Mouse (Mus musculus) left cerebral cortex, postnatal 25 days (tissue): ENCODE measurements around the gene Dip2b. TPM values are rescaled to one million over a fixed set of nuclear protein-coding genes. Genes with fewer than 3 reads are reported as not detected.
"Not testable (repeated sequence)": the region's sequence is repeated elsewhere in the genome, so short reads cannot be mapped to it uniquely, and the experiment has no call there.

ENCODE experiments used
- DNase-seq, 2 experiments: peaks; one replicate each; pipeline ENCODE4 v3.0.0; 2022; ENCODE audit warnings: low spot score in 2 of 2, mixed read lengths in 1 of 2
- intact Hi-C: fragments of 180-260 bp; cut with DNase I; formaldehyde crosslinking; loops from one replicate; pipeline ENCODE4 v1.15.1; 2025
- total RNA-seq, 2 experiments: library from RNA; stranded (reverse); gene quantifications; 2 replicates each; pipeline ENCODE4 v1.2.3; 2021

The Dip2b gene
- total RNA-seq, 2 experiments from 2014 or later: 64.0 to 67.9 TPM

DNA sequence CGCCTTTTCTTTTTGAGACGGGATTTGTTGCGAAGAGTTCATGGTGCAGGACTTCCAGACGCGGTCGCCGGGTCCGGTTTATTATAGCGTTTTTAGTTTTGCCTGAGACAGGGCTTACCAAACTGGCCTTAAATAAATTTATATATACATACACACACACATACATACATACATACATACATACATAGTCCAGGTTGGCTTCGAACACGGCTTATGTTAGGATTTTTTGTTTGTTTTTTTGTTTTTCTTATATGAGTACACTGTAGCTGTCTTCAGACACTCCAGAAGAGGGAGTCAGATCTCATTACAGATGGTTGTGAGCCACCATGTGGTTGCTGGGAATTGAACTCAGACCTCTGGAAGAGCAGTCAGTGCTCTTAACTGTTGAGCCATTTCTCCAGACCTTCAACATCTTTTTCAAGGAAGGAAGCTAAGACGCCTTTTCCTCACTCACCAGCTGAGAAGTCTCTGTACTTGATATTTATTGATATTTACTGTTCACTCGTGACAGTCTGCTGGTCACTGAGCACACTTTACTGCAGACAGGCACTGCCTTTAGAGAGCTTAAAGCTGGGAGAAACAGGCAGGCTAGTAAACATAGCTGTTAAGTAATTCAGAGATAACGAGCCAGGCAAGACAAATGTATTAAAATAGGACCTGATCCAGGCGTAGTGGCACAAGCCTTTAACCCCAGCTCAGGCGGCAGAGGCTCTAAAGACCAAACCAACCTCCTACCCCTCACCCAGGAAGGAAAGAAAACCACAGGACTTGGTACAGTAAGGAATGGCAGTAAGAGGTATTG, 190.3 kb downstream of the Dip2b start:
- DNase-seq: no peak
- intact Hi-C loops: loop anchor here (5.0 kb wide), 1 partner anchor 191 kb away; the partner anchor contains the start of gene Dip2b

GRCm38 (mm10) chr15:100230655-100231054, 192.2 kb downstream of the Dip2b start:
- intact Hi-C loops: no loop called here
- DNase-seq: no peak

DNA sequence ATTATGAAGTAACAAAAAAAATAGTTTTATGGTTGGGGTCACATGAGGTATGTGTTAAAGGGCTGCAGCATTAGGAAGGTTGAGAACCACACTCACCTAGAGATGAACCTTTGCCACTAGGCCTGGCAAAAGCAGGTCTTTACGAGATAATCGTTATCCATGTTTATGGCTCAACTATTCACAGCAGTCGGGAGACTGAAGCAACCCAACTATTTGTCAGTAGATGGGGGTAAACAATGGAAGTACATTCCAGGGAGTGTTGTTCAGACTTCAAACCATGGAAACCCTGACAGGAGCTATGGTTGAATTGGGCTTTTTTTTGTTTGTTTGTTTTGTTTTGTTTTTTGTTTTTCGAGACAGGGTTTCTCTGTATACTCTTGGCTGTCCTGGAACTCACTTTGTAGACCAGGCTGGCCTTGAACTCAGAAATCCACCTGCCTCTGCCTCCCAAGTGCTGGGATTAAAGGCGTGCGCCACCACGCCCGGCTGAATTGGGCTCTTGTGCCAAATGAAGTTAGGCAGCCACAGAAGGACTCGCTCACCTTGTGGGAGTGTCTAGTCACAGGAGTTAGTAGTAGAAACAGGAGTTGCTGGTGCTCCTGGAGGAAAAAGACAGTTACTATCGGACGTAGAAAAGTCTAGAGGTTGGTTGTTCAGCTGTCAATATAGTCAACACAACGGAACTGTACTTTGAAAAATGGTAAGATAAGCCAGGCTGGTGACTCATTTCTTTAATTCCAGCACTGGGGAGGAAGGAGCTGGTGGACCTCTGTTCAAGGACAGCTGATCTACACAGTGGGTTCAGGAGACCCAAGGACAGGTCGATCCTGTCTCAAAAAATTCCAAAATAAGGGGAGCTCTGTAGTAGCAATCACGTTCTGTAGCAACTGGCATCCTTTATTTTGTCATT, 193.4 kb downstream of the Dip2b start:
- intact Hi-C loops: no loop called here
- no peak for DNase-seq

DNA sequence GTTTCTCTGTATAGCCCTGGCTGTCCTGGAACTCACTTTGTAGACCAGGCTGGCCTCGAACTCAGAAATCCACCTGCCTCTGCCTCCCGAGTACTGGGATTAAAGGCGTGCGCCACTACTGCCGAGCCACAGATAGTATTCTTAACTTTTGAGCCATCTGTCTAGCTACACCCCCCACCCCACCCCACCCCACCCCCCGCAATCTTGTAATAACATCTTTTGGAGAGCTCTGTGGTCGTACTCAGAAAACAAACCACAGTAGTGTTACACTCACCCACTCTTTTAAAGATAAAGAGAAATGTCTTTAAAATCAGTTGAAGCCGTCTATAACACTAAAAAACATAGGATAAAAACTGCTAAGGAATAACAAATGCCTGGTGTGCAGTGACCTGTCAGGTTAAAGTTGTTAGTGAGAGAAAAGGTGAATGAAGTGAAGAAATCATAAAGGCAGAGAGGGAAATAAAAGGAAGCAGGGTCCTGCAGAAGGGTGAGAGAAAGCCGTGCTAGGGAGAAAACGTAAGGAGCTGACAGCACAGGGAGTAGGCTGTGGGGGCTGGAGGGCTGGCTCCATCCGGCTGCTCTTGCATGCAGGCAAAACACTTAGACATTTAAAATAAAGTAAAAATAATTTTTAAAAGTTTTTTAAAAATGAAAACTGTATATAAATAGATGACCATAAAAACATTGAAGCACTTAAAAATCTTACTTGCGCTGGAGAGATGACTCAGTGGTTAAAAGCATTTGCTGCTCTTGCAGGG, 196.9 kb downstream of the Dip2b start:
- intact Hi-C loops: loop anchor here (5.0 kb wide), 1 partner anchor 67 kb away; the partner anchor contains the start of gene Mettl7a1
- DNase-seq: peak; percentile 42 to 85

GRCm38 (mm10) chr15:100236952-100237351, 198.5 kb downstream of the Dip2b start:
- no peak for DNase-seq
- intact Hi-C loops: loop anchor here (5.0 kb wide), 1 partner anchor 65 kb away; the partner anchor contains the start of gene Mettl7a1

DNA sequence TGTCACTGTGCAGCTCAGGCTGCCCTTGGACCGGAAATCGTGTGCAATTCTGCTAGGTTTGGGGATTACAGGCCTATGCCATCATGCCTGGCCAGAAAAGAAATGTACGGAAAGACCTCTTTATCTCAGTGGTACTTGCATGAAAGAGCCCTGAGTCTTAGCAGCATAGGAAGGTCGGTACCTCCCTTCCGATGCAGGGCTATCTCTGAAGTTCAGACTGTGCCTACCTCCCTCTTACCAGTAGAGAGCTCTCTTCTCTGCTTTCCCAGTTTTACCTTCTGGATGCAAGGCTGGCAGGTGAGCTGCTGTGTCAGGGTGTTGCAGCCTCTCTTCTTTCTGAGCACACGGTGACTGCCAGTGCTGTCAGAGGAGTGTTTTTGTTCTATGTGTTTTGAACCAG, 203.3 kb downstream of the Dip2b start:
- DNase-seq: no peak
- intact Hi-C loops: no loop called here

DNA sequence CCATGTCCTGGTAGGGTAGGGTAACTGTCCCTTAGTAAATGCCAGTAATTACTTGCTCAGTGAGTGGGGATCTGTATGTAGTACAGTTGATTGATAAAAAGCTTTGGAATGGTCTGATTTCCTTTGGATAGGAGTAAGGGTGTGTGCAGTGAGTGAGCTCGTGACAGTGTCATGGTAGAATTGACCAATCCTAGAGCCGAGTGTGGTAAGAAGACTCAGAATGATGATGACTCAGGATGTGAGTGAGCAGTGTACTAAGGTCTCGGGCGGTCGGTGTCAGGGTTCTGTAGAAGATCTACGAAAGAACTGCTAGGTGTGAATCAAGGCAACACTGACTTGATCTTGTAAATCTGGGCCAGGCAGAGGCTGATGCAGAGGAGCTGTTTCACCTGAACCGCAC, 207.5 kb downstream of the Dip2b start:
- intact Hi-C loops: no loop called here
- no peak for DNase-seq

DNA sequence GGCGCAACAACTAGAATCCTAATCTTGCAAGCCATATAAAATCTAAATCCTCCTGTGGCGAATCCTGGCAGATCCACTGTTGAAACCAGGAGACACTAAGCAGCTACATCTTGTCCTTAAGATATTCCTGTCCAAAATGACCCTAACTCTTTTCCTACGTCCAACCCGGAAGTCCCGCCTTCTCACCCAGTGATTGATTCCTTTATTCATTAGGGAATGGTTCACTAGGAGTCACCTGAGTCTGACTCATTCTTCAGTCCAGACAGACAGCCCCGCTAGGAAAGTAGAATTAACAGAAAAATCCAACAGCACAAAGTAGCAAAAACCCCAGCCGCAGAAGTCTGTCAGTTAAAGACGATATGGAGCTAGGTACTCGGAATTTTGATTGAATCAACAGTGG, 208.8 kb downstream of the Dip2b start:
- intact Hi-C loops: no loop called here

GRCm38 (mm10) chr15:100248665-100249433, 210.4 kb downstream of the Dip2b start:
- intact Hi-C loops: no loop called here
- no peak for DNase-seq

More for the DNA sequence above, 208.8 kb downstream of the Dip2b start:
- DNase-seq: no peak

- peak in 1 of 2 experiments; percentile 83 for DNase-seq
- intact Hi-C loops: no loop called here
Observed at GRCm38 (mm10) chr15:100251153-100251780, 212.8 kb downstream of the Dip2b start.

DNA sequence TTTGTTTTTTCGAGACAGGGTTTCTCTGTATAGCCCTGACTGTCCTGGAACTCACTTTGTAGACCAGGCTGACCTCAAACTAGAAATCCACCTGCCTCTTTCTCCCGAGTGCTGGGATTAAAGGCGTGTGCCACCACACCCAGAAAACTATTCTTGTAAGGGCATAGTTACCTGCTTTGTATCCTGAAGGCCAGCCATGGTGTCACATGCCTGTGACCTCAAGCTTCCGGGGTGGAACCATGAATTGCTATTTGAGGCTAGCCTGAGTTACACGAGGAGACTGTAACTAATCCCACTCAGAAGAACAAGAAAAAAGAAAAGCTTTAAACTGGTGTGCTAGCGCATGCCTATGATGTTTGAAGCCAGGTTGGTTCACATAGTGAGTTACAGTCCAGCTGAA, 217.9 kb downstream of the Dip2b start:
- intact Hi-C loops: no loop called here
- no peak for DNase-seq

GRCm38 (mm10) chr15:100257305-100257704, 218.8 kb downstream of the Dip2b start:
- intact Hi-C loops: no loop called here
- DNase-seq: no peak

- no peak for DNase-seq
- intact Hi-C loops: no loop called here
Observed at GRCm38 (mm10) chr15:100258646-100259425, 220.4 kb downstream of the Dip2b start.

DNA sequence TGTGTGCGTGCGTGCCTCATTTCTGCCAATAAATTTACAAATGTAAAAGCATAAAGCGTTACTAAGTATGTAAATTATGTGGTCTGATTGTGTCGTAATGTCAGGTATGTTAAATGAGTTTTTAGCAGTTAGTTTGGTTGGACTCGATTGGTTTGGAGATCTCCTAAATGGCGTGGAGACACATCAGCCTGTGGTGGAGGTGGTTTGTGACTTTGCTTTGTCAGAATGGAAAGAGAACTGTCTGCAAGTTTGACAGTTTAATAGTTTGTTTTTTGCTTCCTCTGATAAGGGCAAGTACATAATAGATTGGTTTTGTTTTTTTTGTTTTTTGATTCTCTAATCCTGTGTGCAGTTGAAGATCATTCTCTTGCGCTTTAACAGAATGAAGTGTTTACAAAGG, 221.9 kb downstream of the Dip2b start:
- intact Hi-C loops: loop anchor here (10.0 kb wide), 1 partner anchor 194 kb away; no protein-coding TSS in a partner anchor
- DNase-seq: not testable (repeated sequence)

GRCm38 (mm10) chr15:100263246-100263905, 224.9 kb downstream of the Dip2b start:
- peak in 1 of 2 experiments; percentile 30 for DNase-seq
- intact Hi-C loops: loop anchor here (10.0 kb wide), 1 partner anchor 191 kb away; no protein-coding TSS in a partner anchor

DNA sequence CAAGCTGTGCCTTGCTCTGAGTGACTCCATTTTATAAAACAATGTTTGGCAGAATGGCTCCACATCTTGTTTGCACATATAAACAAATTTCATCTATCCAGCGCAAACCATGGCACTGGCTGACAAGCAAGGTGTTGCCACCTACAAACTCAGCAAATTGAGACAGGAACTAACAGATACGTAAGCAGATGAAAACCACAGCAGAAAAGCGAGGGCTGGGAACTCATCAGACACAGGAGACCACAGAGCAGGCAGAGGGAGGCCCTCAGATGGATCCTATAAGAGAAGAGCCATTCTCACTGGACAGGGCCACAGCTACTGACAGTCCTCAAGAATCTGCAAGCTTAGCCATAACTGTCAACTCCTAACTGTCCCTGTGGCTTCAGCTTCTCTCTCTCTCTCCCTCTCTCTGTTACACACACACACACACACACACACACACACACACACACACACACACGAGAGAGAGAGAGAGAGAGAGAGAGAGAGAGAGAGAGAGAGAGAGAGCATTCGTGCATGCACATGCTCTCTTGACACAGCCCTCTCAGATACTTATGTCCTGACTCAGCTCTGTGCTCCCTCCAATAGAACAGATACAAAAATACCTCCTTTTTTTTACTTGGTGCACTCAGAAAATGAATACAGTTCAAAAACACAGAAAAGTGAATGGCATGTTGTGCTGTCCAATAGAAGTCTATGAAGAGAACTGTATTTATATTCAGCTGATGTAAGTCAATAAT, 227.3 kb downstream of the Dip2b start:
- no peak for DNase-seq
- intact Hi-C loops: loop anchor here (5.0 to 10.0 kb wide), 2 partner anchors 107 to 189 kb away; no protein-coding TSS in a partner anchor
